Mouse (Mus musculus) frontal cortex, adult 2 months (tissue): ENCODE measurements around the gene Fes. TPM values are rescaled to one million over a fixed set of nuclear protein-coding genes. Genes with fewer than 3 reads are reported as not detected.
A peak's percentile ranks its signal among the peaks of the same experiment; 100 is the strongest.

ENCODE experiments used
- DNase-seq, 2 experiments: peaks; one replicate each; pipeline ENCODE4 v3.0.0; 2022; ENCODE audit warnings: low spot score in 1 of 2; ENCODE audit errors: extremely low spot score in 1 of 2
- polyA plus RNA-seq: library from polyadenylated mRNA; depleted of rRNA; stranded (reverse); fragments of >200 nt; gene quantifications from 2 replicates; pipeline ENCODE4 v1.2.3, GENCODE M21; 2012

Gene Fes
- polyA plus RNA-seq, 1 experiment, result 5.4 TPM

DNA sequence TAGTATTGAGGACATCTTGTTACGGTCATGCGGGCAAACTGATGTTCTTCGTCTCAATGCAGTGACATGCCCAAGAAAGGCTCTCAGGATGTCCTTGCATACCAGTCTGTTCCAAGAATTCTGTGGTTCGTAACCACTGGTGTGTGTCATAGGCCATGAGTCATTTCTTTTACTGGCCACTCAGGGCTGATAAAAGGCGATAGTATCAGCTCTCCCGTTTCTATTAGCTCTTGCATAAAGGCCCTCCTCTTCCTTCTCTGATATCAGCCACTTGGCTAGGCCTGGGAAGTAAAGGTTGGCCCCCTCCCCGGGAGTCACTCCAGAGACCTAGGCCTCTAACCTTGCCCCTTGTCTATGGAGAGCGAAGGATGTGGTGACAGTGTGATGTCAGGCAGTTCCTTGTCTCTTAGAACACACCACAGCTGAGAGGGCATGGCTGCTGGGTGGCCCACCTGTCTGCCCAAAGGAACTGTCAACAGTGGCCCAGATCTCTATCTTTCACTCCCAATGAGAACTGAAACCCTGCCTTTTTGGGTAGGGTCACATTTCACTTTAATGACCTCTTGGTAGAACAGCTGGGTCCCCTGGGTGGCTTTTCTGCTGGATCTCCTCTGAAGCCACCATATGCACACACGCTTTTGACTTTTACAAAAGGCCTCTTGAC, 12.2 kb downstream of the Fes start:
- no peak for DNase-seq

DNA sequence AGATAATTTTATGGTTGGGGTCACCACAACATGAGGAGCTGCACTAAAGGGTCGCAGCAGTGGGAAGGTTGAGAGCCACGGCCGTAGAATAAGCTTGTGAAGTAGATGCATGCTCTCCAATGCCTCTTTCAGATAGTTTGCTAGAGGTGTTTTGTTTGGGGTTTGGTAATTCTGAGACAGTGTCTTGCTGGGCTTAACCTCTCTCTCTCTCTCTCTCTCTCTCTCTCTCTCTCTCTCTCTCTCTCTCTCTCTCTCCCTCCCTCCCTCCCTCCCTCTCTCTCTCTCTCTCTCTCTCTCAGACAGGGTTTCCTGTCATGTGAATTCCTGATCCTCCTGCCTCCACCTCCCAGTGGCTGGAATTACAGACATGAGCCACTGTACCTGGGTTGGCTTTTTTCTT, 13.0 kb downstream of the Fes start:
- no peak for DNase-seq

DNA sequence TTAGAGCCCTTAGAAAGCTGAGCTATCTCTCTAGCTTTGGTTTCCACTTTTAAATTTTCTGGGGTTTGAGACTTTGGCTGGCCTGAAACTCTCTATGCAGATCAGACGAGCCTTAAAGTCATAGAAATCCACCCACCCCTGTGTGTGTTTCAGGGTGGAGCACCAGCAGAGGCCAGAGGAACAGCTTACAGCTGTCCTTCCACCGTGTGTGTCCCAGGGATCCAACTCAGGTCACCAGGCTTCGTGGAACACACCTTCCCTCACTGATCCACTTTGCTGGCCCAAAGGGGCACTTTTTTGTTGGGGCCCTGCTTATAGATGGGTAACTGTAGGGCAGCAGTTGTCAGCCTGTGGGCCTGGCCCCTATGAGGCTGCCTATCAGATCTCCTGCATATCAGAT, 13.5 kb downstream of the Fes start:
- DNase-seq, result no peak

DNA sequence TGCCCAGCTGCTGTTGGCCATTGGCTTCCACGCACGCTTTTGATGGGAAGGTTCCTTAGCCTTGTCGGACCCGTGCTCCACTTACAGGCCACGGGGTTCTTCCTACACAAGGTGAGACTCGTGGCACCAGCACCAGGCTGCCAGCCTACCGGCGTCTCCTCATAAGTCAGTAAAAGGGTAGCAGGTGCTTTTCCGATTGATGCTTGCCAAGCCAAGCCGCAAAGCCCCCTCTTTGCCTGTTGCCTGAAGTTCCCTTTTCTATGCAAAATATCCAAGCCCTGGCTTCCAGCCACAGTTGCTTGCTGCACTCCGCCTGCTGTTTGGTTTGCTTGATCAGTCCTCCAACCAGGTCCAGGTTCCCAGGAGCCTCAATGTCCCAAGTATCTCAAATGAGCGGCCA, 13.9 kb downstream of the Fes start:
- no peak for DNase-seq

DNA sequence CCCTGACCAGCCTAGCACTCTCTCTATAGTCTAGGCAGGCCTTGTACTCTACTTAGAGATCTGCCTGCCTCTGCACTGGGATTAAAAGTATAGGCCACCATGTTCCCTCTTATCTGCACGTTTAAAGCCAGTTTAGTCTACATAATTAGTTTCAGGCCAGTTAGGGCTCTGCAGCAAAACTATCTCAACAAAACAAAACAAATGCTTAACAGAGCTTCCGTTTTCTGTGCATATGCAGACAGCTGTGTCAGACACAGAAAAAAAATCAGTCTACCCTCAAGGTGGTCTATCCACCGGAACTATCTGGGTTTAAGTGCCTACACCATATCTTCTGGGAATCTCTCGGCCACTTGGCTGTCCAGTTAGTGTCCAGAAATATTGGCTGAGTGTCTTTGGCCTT, 14.4 kb downstream of the Fes start:
- DNase-seq, result no peak

DNA sequence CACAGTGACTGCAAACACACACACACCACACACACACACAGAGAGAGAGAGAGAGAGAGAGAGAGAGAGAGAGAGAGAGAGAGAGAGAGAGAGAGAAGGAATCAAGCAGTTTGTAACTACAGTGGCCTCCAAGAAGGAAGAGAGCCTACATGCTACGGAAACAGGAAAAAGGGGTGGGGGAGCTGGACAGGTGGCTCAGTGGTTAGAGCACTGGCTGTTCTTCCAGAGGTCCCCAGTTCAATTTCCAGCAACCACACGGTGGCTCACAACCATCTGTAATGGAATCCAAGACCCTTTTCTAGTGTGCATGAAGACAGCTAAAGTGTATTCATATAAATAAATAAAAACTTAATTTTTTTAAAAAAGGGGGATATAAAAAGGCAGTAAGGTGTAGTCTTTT, 15.1 kb downstream of the Fes start:
- DNase-seq, result no peak

DNA sequence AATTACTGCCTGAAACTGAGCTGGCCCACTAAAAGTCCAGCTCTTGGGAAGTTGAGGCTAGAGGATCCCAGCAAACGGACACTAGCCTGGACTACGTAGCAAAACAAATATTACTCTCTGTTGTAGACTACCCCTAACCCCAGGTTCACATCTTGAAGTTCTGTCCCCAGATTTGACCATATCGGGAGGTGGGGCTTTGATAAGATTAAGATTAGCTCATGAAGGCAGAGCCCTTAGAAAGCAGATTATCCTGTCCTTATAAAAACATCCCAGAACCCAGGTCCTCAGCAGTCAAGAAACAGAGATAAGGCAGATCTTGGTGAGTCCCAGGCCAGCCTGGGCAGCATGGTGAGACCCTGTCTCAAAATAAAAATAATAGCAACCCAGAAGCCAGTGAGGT, 15.6 kb downstream of the Fes start:
- DNase-seq, result no peak

DNA sequence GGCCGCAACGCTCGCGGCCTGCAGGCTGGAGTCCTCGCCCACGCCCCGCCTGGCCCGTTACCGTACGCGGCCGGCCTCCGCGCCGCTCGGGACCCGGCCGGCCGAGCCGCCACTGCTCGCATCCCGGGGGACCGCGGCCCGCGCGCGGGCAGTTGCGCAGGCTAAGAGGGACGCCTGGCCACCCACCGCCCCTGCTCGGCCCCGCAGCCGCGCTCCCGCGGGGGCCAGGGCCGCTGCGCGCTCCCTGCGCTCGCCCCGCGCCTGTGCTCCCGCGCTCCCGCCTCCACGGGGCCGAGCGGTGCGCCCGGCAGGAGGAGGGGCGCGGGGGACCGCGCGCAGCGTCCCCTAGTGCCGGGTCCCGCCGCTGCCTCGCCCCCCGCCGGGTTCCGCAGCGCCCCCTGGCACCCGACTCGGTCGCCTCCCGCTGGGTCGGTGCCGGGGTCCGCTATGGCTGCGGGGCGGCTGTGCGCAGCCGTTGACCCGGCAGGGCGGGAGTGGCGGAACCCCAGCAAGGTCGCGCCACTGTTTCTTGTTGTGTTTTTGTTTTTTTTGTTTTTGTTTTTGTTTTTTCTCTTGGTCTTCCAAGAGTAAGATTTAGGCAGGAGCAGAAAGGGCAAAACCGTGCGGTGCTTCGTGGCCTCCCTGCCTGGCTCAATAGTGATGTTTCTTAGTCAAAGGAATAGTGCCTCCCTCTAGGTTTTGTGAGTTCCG, 16.6 kb downstream of the Fes start, which contains the start of gene Man2a2:
TSS of gene Man2a2 (minus strand) at position 335 of the 711 bp plus-strand sequence.
- peak in 1 of 2 experiments; percentile 73 for DNase-seq

DNA sequence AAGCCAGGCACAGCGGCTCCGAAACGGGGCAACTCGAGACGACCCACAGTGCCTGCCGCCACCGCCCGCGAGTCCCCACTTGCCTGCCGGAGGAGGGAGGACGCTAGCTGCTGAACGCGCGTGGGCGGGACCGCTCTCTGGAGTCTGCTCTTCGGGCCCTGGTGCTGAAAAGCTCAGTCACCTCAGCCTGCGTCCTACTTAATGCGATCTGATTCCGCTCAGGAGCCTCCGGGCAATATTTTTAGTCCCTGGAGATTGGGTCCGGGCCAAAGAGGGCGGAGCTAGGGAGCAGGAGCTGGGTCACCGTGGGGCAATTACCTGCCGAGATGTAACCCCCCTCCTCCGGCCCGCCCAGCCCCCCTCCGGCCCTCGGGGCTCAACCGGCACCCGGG, 17.1 kb downstream of the Fes start:
- peak; percentile 68 to 87 for DNase-seq

DNA sequence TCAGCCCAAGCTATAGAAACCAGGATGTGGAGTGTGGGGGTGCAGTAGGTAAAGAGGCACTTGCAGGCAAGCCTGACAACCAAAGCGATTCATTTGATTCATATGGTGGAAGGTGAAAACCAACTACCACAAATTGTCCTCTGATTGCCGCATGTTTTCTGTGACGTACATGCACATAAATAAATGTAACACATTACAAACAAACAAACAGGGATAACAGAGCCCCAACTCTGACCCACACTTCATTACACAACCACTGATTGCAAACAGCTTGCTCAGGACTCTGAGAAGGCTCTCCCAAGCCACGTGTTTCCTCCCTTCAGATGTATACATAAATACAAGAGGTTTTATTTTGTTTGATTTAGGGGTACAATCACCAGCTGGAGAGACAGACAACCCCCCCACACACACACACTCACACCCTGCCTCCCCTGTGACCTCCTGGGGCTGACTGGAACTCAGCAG, 17.7 kb downstream of the Fes start:
- DNase-seq, result no peak

DNA sequence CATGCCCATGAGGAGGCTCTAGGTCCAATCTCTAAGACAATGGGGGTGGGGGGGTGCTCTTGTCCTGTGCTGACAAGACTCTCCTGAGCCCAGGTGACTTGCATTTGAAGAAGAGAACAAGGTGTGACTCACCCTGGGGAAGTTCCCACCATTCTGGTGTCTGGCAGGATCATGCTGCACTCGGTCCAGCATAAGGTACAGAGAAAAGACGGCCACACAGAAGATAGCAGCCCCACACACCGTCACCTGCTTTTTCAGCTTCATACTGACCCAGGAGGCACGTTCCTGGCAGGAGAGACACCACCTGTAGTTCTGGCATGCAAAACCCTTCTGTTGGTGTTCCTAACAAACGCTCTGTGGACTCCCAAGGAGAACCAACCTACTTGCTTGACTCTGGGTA, 18.3 kb downstream of the Fes start:
- DNase-seq, result no peak

DNA sequence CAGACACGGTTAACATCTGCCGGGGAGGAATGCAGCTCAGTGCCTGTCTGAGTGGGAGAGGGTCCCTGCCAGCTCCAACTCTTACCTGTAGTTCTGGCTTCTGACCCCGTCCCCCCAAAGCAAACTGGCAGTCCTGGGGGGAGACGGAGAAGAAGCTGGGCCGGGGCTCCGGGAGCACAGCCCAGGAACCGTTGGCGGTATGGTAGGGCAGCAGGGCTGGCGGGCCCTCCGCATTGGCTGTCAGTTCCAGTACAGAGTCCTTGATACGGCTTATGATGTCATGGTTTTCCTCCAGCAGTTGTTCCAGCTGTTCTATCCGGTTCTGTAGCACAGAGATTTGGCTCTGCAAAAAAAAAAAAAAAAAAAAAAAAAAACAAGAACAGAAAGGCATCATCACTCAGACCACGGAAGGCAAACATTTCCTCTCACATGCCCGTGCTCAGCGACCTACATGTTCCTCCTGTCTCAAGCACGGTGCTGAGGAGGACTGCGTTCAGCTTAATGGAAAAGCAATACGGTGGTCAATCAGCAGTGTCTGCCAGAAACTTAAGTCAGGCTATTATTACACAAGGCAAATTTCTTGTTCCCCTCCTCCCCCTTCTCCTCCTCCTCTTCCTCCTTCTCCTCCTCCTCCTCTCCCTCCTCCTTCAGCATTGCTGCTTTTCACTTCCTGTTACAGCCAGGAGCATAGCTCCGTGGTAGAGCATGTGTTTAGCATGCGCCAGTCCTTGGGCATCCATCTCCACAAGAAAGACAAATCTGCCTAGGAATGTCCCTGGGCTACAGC, 18.9 kb downstream of the Fes start:
- no peak for DNase-seq

DNA sequence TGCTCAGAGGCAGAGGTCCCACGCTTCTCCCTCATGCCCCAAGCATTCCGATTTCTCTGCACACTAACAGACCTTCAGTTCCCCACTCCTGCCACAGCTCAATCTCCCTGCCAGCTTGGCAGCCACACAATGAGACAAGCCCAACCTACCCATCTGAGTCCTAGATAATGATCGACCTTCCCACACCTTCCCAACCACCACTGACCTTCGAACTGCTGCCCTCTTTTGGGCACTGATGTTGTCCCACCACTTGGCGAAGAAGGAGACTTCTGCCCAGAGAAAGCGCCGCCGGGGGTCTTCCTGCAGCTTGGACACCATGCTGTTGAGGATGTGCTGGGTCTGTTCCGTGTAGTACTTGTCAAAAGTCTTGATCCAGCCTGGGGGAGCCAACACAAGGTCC, 19.7 kb downstream of the Fes start:
- no peak for DNase-seq

DNA sequence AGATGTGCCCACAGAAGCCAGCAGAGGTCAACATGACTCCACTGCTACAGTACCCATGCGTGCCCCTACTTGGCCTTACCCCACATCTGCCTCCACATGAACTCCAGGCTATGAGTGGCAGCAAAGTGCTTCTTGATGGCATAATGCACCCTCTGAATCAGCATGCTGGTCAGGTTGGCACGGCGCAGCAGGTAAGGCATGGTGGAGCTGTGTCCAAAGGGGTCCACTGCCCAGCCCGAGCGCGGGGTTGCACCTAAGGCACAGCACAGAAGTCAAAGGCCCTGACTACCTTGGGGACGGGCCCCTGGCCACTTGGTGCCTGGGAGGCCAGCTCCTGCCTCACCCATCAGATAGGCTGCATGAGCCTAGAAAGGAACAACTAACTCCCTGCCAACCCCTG, 20.5 kb downstream of the Fes start:
- no peak for DNase-seq

DNA sequence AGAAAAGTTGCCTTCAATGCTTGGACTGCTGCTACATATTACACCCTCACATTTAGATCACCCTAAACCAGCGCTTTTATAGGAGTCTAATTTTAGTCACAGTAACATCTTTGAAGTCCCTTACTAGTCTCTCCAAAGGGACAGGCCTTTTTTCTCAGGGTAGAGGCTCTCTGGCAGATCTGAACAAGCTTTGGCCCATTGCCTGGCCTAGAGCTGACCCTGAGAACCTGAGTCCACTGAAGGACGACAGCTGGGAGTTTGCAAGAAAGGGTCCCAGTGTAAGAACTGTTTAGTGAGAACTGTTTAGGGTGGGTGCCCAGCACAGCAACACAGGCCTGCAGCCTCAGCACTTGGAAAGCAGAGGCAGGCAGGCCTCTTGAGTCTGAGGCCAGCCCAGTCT, 22.0 kb downstream of the Fes start:
- no peak for DNase-seq

DNA sequence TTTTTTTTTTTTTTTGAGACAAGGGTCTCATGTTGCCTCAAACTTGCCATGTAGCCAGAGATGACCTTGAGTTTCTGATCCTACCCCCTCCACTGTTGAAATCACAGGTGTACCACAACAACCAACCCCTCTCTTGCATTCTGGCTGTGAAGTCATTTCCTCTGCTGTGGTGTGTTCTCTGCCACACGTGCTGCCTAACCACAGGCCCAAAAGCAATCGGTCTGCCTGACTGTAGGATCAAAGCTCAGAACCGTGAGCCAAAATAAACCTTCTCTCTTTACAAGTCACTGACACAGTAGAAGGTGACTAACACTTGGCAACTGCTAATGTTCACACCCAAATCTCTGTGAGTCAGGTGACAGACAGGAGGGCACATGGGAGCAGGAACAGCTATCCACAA, 27.3 kb downstream of the Fes start:
- no peak for DNase-seq

DNA sequence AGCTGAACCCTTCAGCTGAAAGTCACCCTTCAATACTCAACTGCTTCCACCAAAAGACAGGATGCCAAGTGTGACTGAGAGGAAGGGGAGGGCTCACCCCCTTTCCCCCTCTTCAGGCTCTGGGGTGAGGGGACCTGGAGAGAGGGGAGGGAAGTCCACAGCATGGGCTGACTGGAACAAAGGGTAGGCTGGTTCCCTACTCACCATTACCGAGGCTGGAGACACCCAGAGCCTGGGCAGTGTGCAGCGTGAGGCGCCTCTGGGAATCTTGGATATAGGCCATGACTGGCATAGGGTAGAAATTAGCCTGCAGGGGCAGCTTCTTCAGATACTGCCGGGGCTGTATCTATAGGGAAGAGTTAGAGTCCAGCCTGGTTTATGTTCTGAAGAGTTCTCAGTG, 29.7 kb downstream of the Fes start:
- no peak for DNase-seq

DNA sequence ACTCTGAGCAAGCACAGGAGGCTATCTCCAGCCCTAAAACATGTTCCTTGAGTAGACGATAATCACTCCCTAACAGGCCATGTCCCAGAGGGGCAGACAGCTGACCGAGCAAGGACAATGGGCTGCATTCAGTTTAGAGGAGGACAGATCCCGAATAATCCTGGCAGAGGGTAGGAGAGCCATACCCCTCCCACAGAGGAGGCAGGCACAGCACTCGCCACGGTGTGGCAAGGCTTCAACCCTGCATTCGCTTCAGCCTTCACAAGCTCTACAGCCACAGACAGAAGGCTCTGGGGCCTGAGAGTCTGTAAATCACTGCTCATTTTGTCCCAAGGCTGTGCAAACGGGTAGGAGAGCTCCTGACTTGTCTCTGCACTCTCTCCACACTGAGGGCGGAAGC, 30.6 kb downstream of the Fes start:
- DNase-seq, result no peak

DNA sequence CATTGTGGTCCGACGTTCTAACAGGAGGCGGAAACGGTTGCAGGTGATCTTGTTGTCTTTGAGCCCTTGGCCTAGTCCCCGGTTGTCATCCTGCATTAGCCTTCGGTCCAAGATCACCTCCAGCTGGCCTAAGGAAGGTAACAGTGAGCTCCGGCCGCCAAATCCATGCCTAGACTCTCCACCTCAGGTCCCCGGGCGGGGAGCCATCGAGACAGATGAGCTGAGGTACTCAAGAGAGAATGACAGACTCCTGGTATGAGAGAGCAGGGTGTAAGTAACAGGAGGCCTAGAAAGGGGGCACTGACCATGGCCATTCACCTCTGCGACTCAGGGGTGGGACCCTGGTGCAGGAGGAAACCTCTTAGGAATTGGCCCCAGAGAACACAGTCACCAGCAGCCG, 31.4 kb downstream of the Fes start:
- no peak for DNase-seq

DNA sequence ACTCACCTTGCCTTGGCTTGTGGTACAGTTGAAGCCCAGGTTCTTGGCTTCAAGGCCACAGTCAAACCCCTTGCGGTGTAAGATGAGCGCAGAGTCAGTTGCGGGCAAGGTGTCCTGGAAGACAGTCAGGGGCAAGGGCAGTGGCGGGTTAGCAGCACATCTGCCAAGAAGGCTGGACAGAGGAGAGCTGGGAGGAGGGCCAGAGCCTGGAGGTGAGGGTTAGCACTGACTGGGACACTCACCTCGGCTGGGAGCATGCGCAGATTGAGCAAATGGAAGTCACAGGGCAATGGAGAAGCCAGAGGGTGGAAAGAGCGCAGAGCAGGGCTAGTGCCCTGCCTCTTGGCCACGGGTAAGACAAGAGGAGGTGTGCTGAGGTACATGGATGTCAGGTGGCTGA, 34.8 kb downstream of the Fes start:
- no peak for DNase-seq

DNA sequence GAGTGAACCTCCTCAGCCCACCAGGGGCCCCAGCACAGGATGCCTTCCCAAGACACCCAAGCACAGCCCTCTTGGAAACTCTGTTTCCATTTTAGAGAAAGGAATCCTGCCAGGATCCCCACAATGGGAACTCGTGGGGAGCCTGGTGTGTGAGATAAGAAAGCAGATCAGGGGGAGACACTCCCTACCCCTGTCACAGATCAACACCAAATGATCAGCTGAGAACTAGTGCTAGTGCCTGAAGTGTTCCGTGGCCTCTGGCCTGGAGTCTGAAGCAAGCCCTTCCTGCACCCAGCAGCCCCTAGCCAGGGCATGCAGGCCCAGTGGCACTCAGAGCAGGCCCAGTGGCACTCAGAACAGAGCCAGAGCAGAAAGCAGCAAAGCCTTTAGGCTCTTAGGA, 36.9 kb downstream of the Fes start:
- no peak for DNase-seq
